Mouse (Mus musculus) neural tube, embryonic 15.5 days (tissue): ENCODE data around the gene Xirp2. TPM values are rescaled to one million over a fixed set of nuclear protein-coding genes. Genes with fewer than 3 reads are reported as not detected.
A peak's percentile ranks its signal among the peaks of the same experiment; 100 is the strongest.

Experiments
- ATAC-seq: fragments of 200-750 bp; cut with Nextera tagmentation; 2 replicates; pipeline ENCODE4 v1.8.0; 2017; ENCODE audit warnings: mild to moderate bottlenecking, moderate TSS enrichment, moderate library complexity; ENCODE audit not compliant: low FRiP score
- H3K27ac ChIP-seq: fragments of 300-500 bp; sonication (generic); replicated peaks from 2 replicates; pipeline ENCODE4 v1.5.1; 2015; ENCODE audit warnings: mild to moderate bottlenecking, inconsistent platforms
- H3K27me3 ChIP-seq: fragments of 300-500 bp; sonication (generic); replicated peaks from 2 replicates; pipeline ENCODE4 v1.6.1; 2015; ENCODE audit warnings: inconsistent platforms
- H3K36me3 ChIP-seq: fragments of 300-500 bp; sonication (generic); 2 replicates; pipeline ENCODE4 v1.6.1; 2015; ENCODE audit warnings: inconsistent platforms
- H3K4me1 ChIP-seq: fragments of 300-500 bp; sonication (generic); 2 replicates; pipeline ENCODE4 v1.6.1; 2015; ENCODE audit warnings: inconsistent platforms
- H3K4me2 ChIP-seq: fragments of 300-500 bp; sonication (generic); 2 replicates; pipeline ENCODE4 v1.6.1; 2015; ENCODE audit warnings: inconsistent platforms, mild to moderate bottlenecking, moderate library complexity
- H3K4me3 ChIP-seq: fragments of 300-500 bp; sonication (generic); replicated peaks from 2 replicates; pipeline ENCODE4 v1.5.1; 2015; ENCODE audit warnings: mild to moderate bottlenecking, inconsistent platforms
- H3K9ac ChIP-seq: fragments of 300-500 bp; sonication (generic); replicated peaks from 2 replicates; pipeline ENCODE4 v1.6.1; 2015; ENCODE audit warnings: mild to moderate bottlenecking, inconsistent platforms
- H3K9me3 ChIP-seq: fragments of 300-500 bp; sonication (generic); replicated peaks from 2 replicates; pipeline ENCODE4 v1.6.1; 2016; ENCODE audit warnings: inconsistent platforms
- WGBS: fragments of 180-500 bp; shearing (Covaris S2); methylation state at CpG from one replicate; pipeline ENCODE4 v1.1.7; 2015; ENCODE audit warnings: mixed read lengths; 5-methylcytosine and 5-hydroxymethylcytosine counted together
- polyA plus RNA-seq: library from polyadenylated mRNA; unstranded; fragments of >200 nt; fragmentation: Nextera tagmentation; extraction: Ambion mirVana; gene quantifications from 2 replicates; pipeline ENCODE4 v1.2.1, GENCODE M21; 2015

Xirp2 gene
- polyA plus RNA-seq, 1 experiment from 2014 or later: 0.05 TPM

- ATAC-seq: peak; percentile 98
- WGBS: under 1% methylated on average over 82 of the region's 83 CpGs
Measured at GRCm38 (mm10) chr2:67565480-67566331, 119.9 kb downstream of the Xirp2 start, which contains the start of gene B3galt1. Gene B3galt1 (plus strand): TSS chr2:67565871.

DNA sequence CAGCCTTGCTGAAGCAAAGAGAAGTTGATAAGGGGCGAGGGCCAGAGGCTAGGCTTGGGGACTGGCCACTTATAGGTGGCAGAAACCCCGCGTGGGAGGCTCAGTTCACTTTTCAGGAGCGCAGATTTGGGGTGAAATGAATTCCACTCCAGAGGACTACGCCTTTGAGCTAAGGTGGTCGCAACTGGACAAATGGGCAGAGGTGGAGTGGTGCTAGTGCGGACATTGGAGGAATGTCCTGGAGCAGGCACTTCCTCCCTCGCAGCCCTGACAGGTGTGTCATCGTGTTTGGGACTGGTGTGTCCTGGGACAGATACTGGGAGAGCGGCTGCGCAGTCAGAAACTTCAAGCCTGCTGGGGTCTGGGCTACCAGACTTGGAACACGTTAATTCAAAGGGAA is 120.8 kb downstream of the Xirp2 start:
- WGBS: under 1% methylated on average over 12 of the region's 12 CpGs

More at GRCm38 (mm10) chr2:67565480-67566331, 119.9 kb downstream of the Xirp2 start, which contains the start of gene B3galt1:
- no peaks in the 10 kb centered on the region for H3K9me3 ChIP-seq
- H3K27ac ChIP-seq: peak within 1 kb of the TSS; percentile 97
- H3K4me2 ChIP-seq: peak within 1 kb of the TSS; percentile 92
- peak within 1 kb of the TSS; percentile 74 for H3K9ac ChIP-seq
- H3K4me1 ChIP-seq: peaks cover 12% of the 10 kb centered on the region
- H3K36me3 ChIP-seq: no peaks in the 10 kb centered on the region
- peak within 1 kb of the TSS; percentile 83 for H3K4me3 ChIP-seq
- H3K27me3 ChIP-seq: no peaks in the 10 kb centered on the region

GRCm38 (mm10) chr2:67567141-67567680 is 121.4 kb downstream of the Xirp2 start:
- 5% methylated on average over 8 of the region's 8 CpGs for WGBS
- H3K27me3 ChIP-seq: no peaks in the 10 kb centered on the region
- no peaks in the 10 kb centered on the region for H3K9me3 ChIP-seq
- peaks cover 12% of the 10 kb centered on the region for H3K4me1 ChIP-seq
- ATAC-seq: no peak
- peak overlapping the region; percentile 74 for H3K9ac ChIP-seq
- no peak overlapping the region for H3K27ac ChIP-seq
- H3K4me2 ChIP-seq: peak overlapping the region; percentile 92
- H3K36me3 ChIP-seq: no peaks in the 10 kb centered on the region
- peak overlapping the region; percentile 83 for H3K4me3 ChIP-seq

More for the DNA sequence above, 120.8 kb downstream of the Xirp2 start:
- Histone ChIP-seq H3K4me3 (peak overlapping the region; percentile 83), H3K27me3 (no peaks in the 10 kb centered on the region), H3K9ac (peak overlapping the region; percentile 74), H3K36me3 (no peaks in the 10 kb centered on the region), H3K9me3 (no peaks in the 10 kb centered on the region), H3K4me1 (peaks cover 12% of the 10 kb centered on the region), H3K27ac (peak overlapping the region; percentile 97), H3K4me2 (peak overlapping the region; percentile 92)
- ATAC-seq: no peak

Other genes starting within 250 kb of the Xirp2 start
- gene Gm21830, start 32.3 kb upstream of the Xirp2 start, polyA plus RNA-seq: not detected in 2 replicates
- not detected in 2 replicates for gene Gm26727, start 12.8 kb upstream of the Xirp2 start, polyA plus RNA-seq
- 48.0 and 59.7 TPM in 2 replicates for gene B3galt1, start 119.9 kb downstream of the Xirp2 start, polyA plus RNA-seq